Mouse (Mus musculus) urinary bladder, postnatal 0 days (tissue): ENCODE data around the gene Gba. TPM values are rescaled to one million over a fixed set of nuclear protein-coding genes. Genes with fewer than 3 reads are reported as not detected.
A peak's percentile ranks its signal among the peaks of the same experiment; 100 is the strongest.

ENCODE experiments used
- microRNA counts: library from miRNA; unstranded; fragments of <30 nt; microRNA quantifications from one replicate; lab custom pipeline; 2016
- microRNA-seq: library from miRNA; unstranded; fragments of <30 nt; microRNA quantifications from one replicate; pipeline ENCODE4, GENCODE M21; 2016
- polyA plus RNA-seq: library from polyadenylated mRNA; unstranded; fragments of >200 nt; fragmentation: Nextera tagmentation; extraction: Ambion mirVana; gene quantifications from 2 replicates; pipeline ENCODE4 v1.2.1, GENCODE M21; 2015

Gene Gba
- polyA plus RNA-seq = 35.9 and 40.6 TPM in 2 replicates

DNA sequence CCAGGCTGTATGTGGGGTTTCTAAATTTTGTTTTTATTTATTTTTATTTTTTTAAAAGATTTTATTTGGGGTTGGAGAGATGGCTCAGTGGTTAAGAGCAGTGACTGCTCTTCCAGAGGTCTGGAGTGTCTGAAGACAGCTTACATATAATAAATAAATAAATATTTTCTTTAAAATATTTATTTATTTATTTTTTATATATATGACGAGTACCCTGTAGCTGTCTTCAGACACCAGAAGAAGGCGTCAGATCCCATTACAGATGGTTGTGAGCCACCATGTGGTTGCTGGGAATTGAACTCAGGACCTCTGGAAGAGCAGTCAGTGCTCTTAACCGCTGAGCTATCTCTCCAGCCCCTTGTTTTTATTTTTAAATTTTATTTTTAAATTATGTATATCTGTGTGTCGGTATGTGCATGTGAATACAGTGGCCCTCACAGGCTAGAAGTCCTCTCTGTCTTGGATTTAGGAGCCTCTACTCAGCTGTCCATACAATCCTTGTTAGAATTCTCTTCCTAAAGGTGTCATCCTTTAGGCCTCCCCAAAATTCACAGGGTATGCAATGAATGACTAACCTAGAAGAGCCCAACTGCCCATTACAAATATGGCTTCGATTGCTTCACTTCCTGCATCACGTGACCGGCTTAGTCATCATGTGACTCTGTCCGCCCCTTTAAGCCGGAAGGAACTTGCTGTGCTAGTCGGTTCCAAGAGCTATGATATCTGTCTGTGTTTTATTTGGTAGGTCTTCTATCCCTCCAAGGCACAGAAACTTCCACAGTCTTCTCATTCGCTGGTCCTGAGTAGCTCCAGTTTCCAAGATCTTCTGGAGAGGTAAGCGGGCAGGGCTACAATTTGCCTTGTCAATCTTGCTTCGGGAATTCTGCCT, at the start of gene Gba:
Gene Gba (plus strand): TSS at position 676 of the 889 bp plus-strand sequence.

DNA sequence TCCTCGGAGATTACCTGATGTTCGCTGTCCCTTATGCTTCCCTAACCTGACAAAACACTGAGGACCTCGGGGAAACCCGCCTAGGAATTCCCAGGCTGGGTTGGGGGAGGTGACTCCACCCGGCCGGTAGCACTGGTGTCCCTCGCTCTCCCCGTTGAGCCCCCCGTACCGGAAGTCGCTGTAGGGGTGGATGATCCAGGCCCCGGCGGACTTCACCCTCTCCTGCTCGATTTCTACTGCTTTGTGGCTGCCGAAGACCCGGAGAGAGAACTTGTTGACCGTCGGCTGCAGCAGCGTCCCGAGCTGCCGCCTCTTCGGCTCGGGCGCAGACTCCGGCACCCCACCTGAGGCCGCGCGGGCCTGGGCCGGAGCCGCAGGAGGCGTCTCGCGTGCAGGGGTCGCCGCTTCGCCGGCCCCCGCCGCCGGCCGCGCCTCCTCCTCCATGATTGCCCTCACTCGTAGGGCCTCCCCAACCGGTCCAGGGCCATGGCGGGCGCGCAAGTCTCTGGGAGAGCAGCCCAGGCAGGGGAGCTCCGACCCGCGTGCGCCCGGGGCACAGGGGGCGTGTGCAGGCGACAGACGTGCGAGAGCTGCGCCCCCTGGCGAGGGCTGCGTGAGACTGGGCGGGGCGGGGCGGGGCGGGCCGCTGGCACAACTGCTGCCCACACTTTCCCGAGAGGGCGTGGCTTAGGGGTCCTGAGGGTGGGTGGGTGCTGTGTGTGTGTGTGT, 42.9 kb upstream of the Gba start, which contains the start of gene Hcn3:
Gene Hcn3 (minus strand): TSS at position 581 of the 729 bp plus-strand sequence.

DNA sequence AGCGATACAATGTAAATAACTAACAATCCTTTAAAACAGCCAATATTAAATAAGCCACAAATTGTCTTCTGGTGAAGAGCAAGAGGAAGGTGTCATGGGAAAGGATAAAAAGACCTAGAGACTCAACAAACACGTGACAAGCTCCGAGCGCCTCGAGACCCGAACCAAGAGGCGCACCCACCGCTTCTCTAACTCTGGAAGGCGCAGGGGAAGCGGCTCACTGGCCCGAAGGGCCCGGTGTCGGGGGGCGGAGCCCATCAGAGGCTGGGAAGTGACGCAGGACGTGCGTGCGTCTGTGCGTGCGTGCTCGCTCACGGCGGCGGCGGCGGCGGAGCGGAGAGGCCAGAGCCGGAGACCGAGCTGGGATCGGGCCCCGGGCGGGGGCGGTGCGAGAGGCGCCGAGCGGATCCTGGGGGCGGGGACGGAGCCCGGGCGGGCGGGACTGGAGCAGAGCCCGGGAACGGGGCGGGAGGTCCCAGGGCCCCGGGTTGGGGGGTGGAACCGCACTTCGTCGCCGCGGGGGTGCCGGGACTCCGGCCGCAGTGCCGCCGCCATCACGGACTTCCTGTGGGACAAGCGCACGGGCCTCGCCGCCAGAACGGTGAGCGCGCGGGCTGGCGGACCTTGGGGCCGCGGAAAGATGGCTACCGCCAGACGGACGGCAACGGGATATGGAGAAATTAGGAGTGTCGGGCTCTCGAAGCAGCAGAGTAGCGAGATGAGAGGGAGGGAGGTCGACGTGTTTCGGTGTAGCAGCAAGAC, 38.0 kb upstream of the Gba start, which contains the start of gene Clk2:
Gene Clk2 (plus strand): TSS at position 290 of the 762 bp plus-strand sequence.

GRCm38 (mm10) chr3:89177242-89178106, 25.3 kb upstream of the Gba start, which contains the start of gene Scamp3:
Gene Scamp3 (plus strand): TSS chr3:89177473.

DNA sequence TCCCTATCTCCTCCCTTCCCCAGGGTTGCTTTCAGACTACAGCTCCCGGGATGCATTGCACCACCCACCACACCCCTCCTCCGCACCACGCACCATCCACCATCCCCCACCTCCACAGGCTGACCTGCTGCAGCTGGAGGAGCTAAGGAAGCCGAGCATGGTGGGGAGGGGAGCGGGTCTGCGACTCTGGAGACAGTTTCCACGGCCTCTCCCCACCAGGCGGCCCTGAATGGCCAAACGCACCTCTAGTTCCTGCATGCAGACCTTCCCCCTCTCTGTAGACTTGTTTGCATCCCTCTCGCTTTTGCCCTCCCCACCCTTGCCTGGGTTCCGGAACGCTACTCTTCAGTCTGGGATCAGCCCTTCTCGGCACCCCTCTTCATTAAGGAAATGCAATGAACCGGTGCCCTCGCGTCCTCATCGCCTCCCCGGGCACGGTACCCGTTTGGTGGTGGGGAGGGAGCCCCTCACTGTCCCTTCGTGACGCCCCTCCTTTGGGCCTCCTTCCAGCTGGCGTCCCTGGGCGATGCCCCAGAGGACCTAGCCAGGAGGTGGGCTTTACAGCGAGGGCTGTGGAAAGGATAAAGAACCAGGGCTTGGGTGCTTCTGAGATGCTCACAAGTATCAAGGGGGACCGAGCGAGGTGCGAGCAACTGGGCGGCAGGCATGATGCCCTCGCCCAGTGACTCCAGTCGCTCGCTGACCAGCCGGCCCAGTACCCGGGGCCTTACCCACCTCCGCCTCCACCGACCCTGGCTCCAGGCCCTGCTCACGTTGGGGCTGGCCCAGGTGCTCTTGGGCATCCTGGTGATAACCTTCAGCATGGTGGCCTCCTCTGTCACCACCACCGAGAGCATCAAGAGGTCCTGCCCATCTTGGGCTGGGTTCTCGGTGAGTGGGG, 19.4 kb upstream of the Gba start, which contains the start of gene Fam189b:
Gene Fam189b (plus strand): TSS at position 86 of the 901 bp plus-strand sequence.

GRCm38 (mm10) chr3:89214681-89215411, 12.1 kb downstream of the Gba start, which contains the start of gene Thbs3:
Gene Thbs3 (plus strand): TSS chr3:89215180.

DNA sequence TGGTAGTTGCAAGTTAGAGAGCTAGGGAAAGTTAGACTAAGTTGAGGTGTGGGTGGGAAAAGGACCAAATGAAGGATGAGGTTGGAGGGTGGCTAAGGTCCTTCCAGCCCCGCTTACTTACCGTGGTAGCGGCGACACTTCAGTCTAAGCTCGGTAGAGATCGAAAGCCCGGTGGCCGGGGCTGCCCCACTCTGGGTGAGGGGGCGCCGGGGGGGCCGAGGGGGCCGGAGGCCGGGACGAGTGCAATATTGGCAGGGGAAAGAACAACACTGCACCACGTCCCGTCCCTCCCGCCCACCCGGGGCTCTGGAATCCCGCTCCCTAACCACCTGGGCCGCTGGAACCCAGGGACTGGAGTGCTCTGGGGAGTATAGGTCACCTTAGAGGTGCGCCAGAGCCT, 24.2 kb downstream of the Gba start, which contains the start of gene Mtx1:
Gene Mtx1 (minus strand): TSS at position 189 of the 400 bp plus-strand sequence.

GRCm38 (mm10) chr3:89228836-89229235, 26.1 kb downstream of the Gba start, which contains the start of gene Muc1:
Gene Muc1 (plus strand): TSS chr3:89229057.

DNA sequence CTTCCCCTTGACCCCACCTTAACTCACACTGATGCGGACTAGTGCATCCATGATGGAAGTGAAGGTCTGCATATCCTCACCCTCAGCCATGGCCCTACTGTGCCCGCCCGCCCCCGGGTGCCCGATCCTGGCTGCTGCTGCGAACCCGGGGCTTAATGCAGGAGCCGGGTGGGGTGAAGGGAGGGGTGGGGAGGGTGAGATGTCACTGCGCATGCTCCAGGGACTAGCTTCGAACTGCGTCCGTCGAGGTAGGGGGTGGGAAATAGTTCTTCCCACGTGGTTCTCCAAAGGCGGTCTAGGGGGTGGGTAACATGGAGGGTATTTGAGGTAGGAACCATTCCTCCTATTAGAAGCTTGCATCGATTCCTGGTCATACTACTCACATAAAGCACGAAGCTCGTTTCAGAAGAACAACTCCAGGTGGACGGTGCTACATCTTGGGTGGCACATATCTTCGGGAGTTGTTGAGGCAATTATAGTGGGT, 43.0 kb downstream of the Gba start, which contains the start of gene Krtcap2:
Gene Krtcap2 (plus strand): TSS at position 279 of the 484 bp plus-strand sequence.

GRCm38 (mm10) chr3:89246261-89247100, 43.8 kb downstream of the Gba start, which contains the start of gene Trim46:
Gene Trim46 (minus strand): TSS chr3:89246309.

MicroRNA genes within 50 kb of the gene (microRNA counts, 519-probe panel; counts per million panel counts)
- not detected for microRNA mmu-miR-92b (lab: Ali Mortazavi, UCI)

Small RNA genes within 50 kb of the gene (microRNA-seq; reads per million reads assigned to microRNA genes)
- 13.3 reads per million, percentile 22 among the genes with 10 or more reads in this experiment for gene Mir92b

Other genes starting within 250 kb of the Gba start
- 11.3 and 11.4 TPM in 2 replicates for gene Rusc1, start 109.6 kb upstream of the Gba start, polyA plus RNA-seq
- not detected in 2 replicates for gene Gm43738, start 101.8 kb upstream of the Gba start, polyA plus RNA-seq
- 251 and 535 TPM in 2 replicates for gene Fdps, start 101.0 kb upstream of the Gba start, polyA plus RNA-seq
- gene Pklr, start 66.8 kb upstream of the Gba start, polyA plus RNA-seq = not detected in 2 replicates
- gene Hcn3, start 42.7 kb upstream of the Gba start, polyA plus RNA-seq = 0.35 and 0.59 TPM in 2 replicates
- 10.9 and 11.8 TPM in 2 replicates for gene Clk2, start 38.1 kb upstream of the Gba start, polyA plus RNA-seq
- gene Scamp3, start 25.5 kb upstream of the Gba start, polyA plus RNA-seq = 63.2 and 67.5 TPM in 2 replicates
- gene Fam189b, start 19.8 kb upstream of the Gba start, polyA plus RNA-seq = 16.3 and 16.7 TPM in 2 replicates
- 31.5 and 34.3 TPM in 2 replicates for gene Thbs3, start 12.3 kb downstream of the Gba start, polyA plus RNA-seq
- gene Mtx1, start 24.2 kb downstream of the Gba start, polyA plus RNA-seq = 130 and 133 TPM in 2 replicates
- 0.31 and 0.75 TPM in 2 replicates for gene Muc1, start 26.1 kb downstream of the Gba start, polyA plus RNA-seq
- 245 and 269 TPM in 2 replicates for gene Krtcap2, start 43.0 kb downstream of the Gba start, polyA plus RNA-seq
- 0.50 and 0.73 TPM in 2 replicates for gene Trim46, start 43.4 kb downstream of the Gba start, polyA plus RNA-seq
- 107 and 126 TPM in 2 replicates for gene Dpm3, start 56.4 kb downstream of the Gba start, polyA plus RNA-seq
- 90.2 and 94.4 TPM in 2 replicates for gene Slc50a1, start 67.6 kb downstream of the Gba start, polyA plus RNA-seq
- 19.8 and 20.1 TPM in 2 replicates for gene Efna1, start 78.2 kb downstream of the Gba start, polyA plus RNA-seq
- gene Efna3, start 120.0 kb downstream of the Gba start, polyA plus RNA-seq = 5.3 and 6.5 TPM in 2 replicates
- gene Efna4, start 135.1 kb downstream of the Gba start, polyA plus RNA-seq = 4.4 and 5.6 TPM in 2 replicates
- gene Adam15, start 147.1 kb downstream of the Gba start, polyA plus RNA-seq = 60.9 and 72.6 TPM in 2 replicates
- 0.07 and 0.08 TPM in 2 replicates for gene Dcst2, start 159.0 kb downstream of the Gba start, polyA plus RNA-seq
- 0.17 and 0.26 TPM in 2 replicates for gene Dcst1, start 162.3 kb downstream of the Gba start, polyA plus RNA-seq
- gene Zbtb7b, start 191.8 kb downstream of the Gba start, polyA plus RNA-seq = 4.1 and 4.6 TPM in 2 replicates
- not detected in 2 replicates for gene Lenep, start 199.9 kb downstream of the Gba start, polyA plus RNA-seq
- gene Flad1, start 208.9 kb downstream of the Gba start, polyA plus RNA-seq = 20.6 and 21.0 TPM in 2 replicates
- gene Cks1b, start 215.5 kb downstream of the Gba start, polyA plus RNA-seq = 146 and 176 TPM in 2 replicates
- 75.2 and 77.8 TPM in 2 replicates for gene Shc1, start 215.5 kb downstream of the Gba start, polyA plus RNA-seq
- 17.5 and 21.1 TPM in 2 replicates for gene Pygo2, start 227.3 kb downstream of the Gba start, polyA plus RNA-seq
- 171 and 191 TPM in 2 replicates for gene Pbxip1, start 233.8 kb downstream of the Gba start, polyA plus RNA-seq